Mouse (Mus musculus): ENCODE data around the gene Rab10.
"Not testable (repeated sequence)": the region's sequence is repeated elsewhere in the genome, so short reads cannot be mapped to it uniquely, and the experiment has no call there.

Rab10 gene

GRCm38 (mm10) chr12:3309391-3310320 is at the start of gene Rab10:
Gene Rab10, minus strand, starts transcription at chr12:3309969.
- DNase-seq (ENCODE audit: low spot score in 2 of 2): peak; percentile 99

GRCm38 (mm10) chr12:3359302-3359701 is 49.5 kb upstream of the Rab10 start:
- DNase-seq (ENCODE audit: low spot score in 2 of 2): peak; percentile 80 to 90

- no peak for DNase-seq (ENCODE audit: low spot score in 2 of 2)
Observed at GRCm38 (mm10) chr12:3356824-3357223, 47.1 kb upstream of the Rab10 start.

- no peak for DNase-seq (ENCODE audit: low spot score in 2 of 2)
Observed at GRCm38 (mm10) chr12:3355068-3355467, 45.3 kb upstream of the Rab10 start.

GRCm38 (mm10) chr12:3352216-3352615 is 42.4 kb upstream of the Rab10 start:
- DNase-seq (ENCODE audit: low spot score in 2 of 2): no peak

GRCm38 (mm10) chr12:3350136-3350535 is 40.4 kb upstream of the Rab10 start:
- DNase-seq (ENCODE audit: low spot score in 2 of 2): no peak

GRCm38 (mm10) chr12:3349387-3349786 is 39.6 kb upstream of the Rab10 start:
- DNase-seq (ENCODE audit: low spot score in 2 of 2): no peak

GRCm38 (mm10) chr12:3347682-3348081 is 37.9 kb upstream of the Rab10 start:
- no peak for DNase-seq (ENCODE audit: low spot score in 2 of 2)

GRCm38 (mm10) chr12:3345038-3345437 is 35.3 kb upstream of the Rab10 start:
- no peak for DNase-seq (ENCODE audit: low spot score in 2 of 2)

- DNase-seq (ENCODE audit: low spot score in 2 of 2): no peak
Observed at GRCm38 (mm10) chr12:3344155-3344554, 34.4 kb upstream of the Rab10 start.

GRCm38 (mm10) chr12:3338931-3339330 is 29.2 kb upstream of the Rab10 start:
- DNase-seq (ENCODE audit: low spot score in 2 of 2): no peak

- DNase-seq (ENCODE audit: low spot score in 2 of 2): no peak
Observed at GRCm38 (mm10) chr12:3329677-3330076, 19.9 kb upstream of the Rab10 start.

- DNase-seq (ENCODE audit: low spot score in 2 of 2): no peak
Observed at GRCm38 (mm10) chr12:3325232-3325631, 15.5 kb upstream of the Rab10 start.

GRCm38 (mm10) chr12:3323241-3323640 is 13.5 kb upstream of the Rab10 start:
- DNase-seq (ENCODE audit: low spot score in 2 of 2): peak; percentile 50 to 68

GRCm38 (mm10) chr12:3319377-3319776 is 9.6 kb upstream of the Rab10 start:
- DNase-seq (ENCODE audit: low spot score in 2 of 2): no peak

GRCm38 (mm10) chr12:3316937-3317336 is 7.2 kb upstream of the Rab10 start:
- no peak for DNase-seq (ENCODE audit: low spot score in 2 of 2)

- no peak for DNase-seq (ENCODE audit: low spot score in 2 of 2)
Observed at GRCm38 (mm10) chr12:3316083-3316482, 6.3 kb upstream of the Rab10 start.

GRCm38 (mm10) chr12:3312886-3313285 is 3.1 kb upstream of the Rab10 start:
- no peak for DNase-seq (ENCODE audit: low spot score in 2 of 2)

GRCm38 (mm10) chr12:3310321-3310692 is 538 bp upstream of the Rab10 start:
- no peak for DNase-seq (ENCODE audit: low spot score in 2 of 2)

GRCm38 (mm10) chr12:3308541-3309241 is 1.1 kb downstream of the Rab10 start:
- peak in 1 of 2 experiments; percentile 22 for DNase-seq (ENCODE audit: low spot score in 2 of 2)

- no peak for DNase-seq (ENCODE audit: low spot score in 2 of 2)
Observed at GRCm38 (mm10) chr12:3307587-3307986, 2.2 kb downstream of the Rab10 start.

- no peak for DNase-seq (ENCODE audit: low spot score in 2 of 2)
Observed at GRCm38 (mm10) chr12:3305238-3305637, 4.5 kb downstream of the Rab10 start.

- not testable (repeated sequence) for DNase-seq (ENCODE audit: low spot score in 2 of 2)
Observed at GRCm38 (mm10) chr12:3297622-3298021, 12.1 kb downstream of the Rab10 start.

Data from frontal cortex, postnatal 36 days (tissue).